Mouse (Mus musculus) megakaryocyte, embryonic 14.5 days (primary cell): Measurements from ENCODE around the gene Hfe. TPM values are rescaled to one million over a fixed set of nuclear protein-coding genes. Genes with fewer than 3 reads are reported as not detected.
A peak's percentile ranks its signal among the peaks of the same experiment; 100 is the strongest.
"Not testable (repeated sequence)": the region's sequence is repeated elsewhere in the genome, so short reads cannot be mapped to it uniquely, and the experiment has no call there.

Experiments used
- H3K27me3 ChIP-seq: replicated peaks from 2 replicates; pipeline ENCODE3; 2012; ENCODE audit warnings: inconsistent platforms
- H3K36me3 ChIP-seq: replicated peaks from 2 replicates; pipeline ENCODE3; 2012; ENCODE audit warnings: low read length, inconsistent platforms, mixed read lengths
- H3K4me1 ChIP-seq: 2 replicates; pipeline ENCODE4 v1.6.1; 2012; ENCODE audit warnings: inconsistent platforms
- H3K4me3 ChIP-seq: replicated peaks from 2 replicates; pipeline ENCODE3; 2012; ENCODE audit warnings: moderate library complexity, mild to moderate bottlenecking, inconsistent platforms
- H3K9me3 ChIP-seq: 2 replicates; pipeline ENCODE4 v1.6.1; 2012; ENCODE audit warnings: inconsistent platforms
- FLI1 ChIP-seq: IDR thresholded peaks from 2 replicates; pipeline ENCODE4 v1.6.1; 2012; ENCODE audit warnings: low read length, inconsistent platforms, mixed read lengths
- GATA1 ChIP-seq: IDR thresholded peaks from 3 replicates; pipeline ENCODE4 v1.6.1; 2012; ENCODE audit warnings: mixed read lengths, low read length, inconsistent platforms, borderline replicate concordance
- polyA plus RNA-seq: library from polyadenylated mRNA; stranded (reverse); fragments of >175 nt; gene quantifications from 2 replicates; pipeline ENCODE4 v1.2.3, GENCODE M21; 2012; ENCODE audit warnings: low replicate concordance; ENCODE audit not compliant: insufficient read depth

Gene Hfe
- polyA plus RNA-seq: 10.7 TPM in 1 of 2 replicates, not detected in the other

- Histone ChIP-seq H3K27me3 (peaks cover 48% of the 10 kb centered on the region), H3K9me3 (no peaks in the 10 kb centered on the region), H3K4me3 (peak within 1 kb of the TSS; percentile 93), H3K36me3 (no peaks in the 10 kb centered on the region), H3K4me1 (peaks cover 37% of the 10 kb centered on the region)
- no peak for TF ChIP-seq FLI1
- no peak for TF ChIP-seq GATA1
Observed at GRCm38 (mm10) chr13:23710374-23711089, at the start of gene Hfe. Gene Hfe, minus strand, starts transcription at chr13:23710854.

- Histone ChIP-seq H3K36me3 (no peaks in the 10 kb centered on the region), H3K4me1 (peaks cover 69% of the 10 kb centered on the region), H3K4me3 (peak overlapping the region; percentile 86), H3K9me3 (no peaks in the 10 kb centered on the region), H3K27me3 (no peaks in the 10 kb centered on the region)
- TF ChIP-seq FLI1 (no peak), GATA1 (no peak)
Observed at GRCm38 (mm10) chr13:23759916-23760239, 49.2 kb upstream of the Hfe start.

- peaks cover 64% of the 10 kb centered on the region for H3K4me1 ChIP-seq
- H3K27me3 ChIP-seq: no peaks in the 10 kb centered on the region
- H3K9me3 ChIP-seq: no peaks in the 10 kb centered on the region
- TF ChIP-seq GATA1 (no peak), FLI1 (no peak)
- H3K36me3 ChIP-seq: no peaks in the 10 kb centered on the region
- no peak overlapping the region for H3K4me3 ChIP-seq
Observed at GRCm38 (mm10) chr13:23759251-23759771, 48.7 kb upstream of the Hfe start.

GRCm38 (mm10) chr13:23757921-23758320 is 47.3 kb upstream of the Hfe start:
- H3K27me3 ChIP-seq: no peaks in the 10 kb centered on the region
- H3K4me1 ChIP-seq: peaks cover 59% of the 10 kb centered on the region
- H3K4me3 ChIP-seq: peak overlapping the region; percentile 85
- no peaks in the 10 kb centered on the region for H3K36me3 ChIP-seq
- H3K9me3 ChIP-seq: no peaks in the 10 kb centered on the region
- no peak for TF ChIP-seq FLI1
- TF ChIP-seq GATA1: no peak

- Histone ChIP-seq H3K27me3 (no peaks in the 10 kb centered on the region), H3K36me3 (no peaks in the 10 kb centered on the region), H3K4me1 (peaks cover 56% of the 10 kb centered on the region), H3K4me3 (peak overlapping the region; percentile 85), H3K9me3 (no peaks in the 10 kb centered on the region)
- TF ChIP-seq GATA1 (no peak), FLI1 (no peak)
Observed at GRCm38 (mm10) chr13:23757211-23757773, 46.6 kb upstream of the Hfe start.

- peak within 1 kb of the TSS; percentile 85 for H3K4me3 ChIP-seq
- peaks cover 58% of the 10 kb centered on the region for H3K4me1 ChIP-seq
- H3K36me3 ChIP-seq: no peaks in the 10 kb centered on the region
- H3K27me3 ChIP-seq: no peaks in the 10 kb centered on the region
- no peaks in the 10 kb centered on the region for H3K9me3 ChIP-seq
- TF ChIP-seq GATA1: no peak
- TF ChIP-seq FLI1: no peak
Observed at GRCm38 (mm10) chr13:23756790-23757189, 46.1 kb upstream of the Hfe start, which contains the start of gene Hist1h4b. Gene Hist1h4b, plus strand, starts transcription at chr13:23757013.

- Histone ChIP-seq H3K4me3 (no peak overlapping the region), H3K9me3 (no peaks in the 10 kb centered on the region), H3K27me3 (no peaks in the 10 kb centered on the region), H3K4me1 (peaks cover 50% of the 10 kb centered on the region), H3K36me3 (no peaks in the 10 kb centered on the region)
- TF ChIP-seq FLI1: no peak
- no peak for TF ChIP-seq GATA1
Observed at GRCm38 (mm10) chr13:23755000-23755399, 44.3 kb upstream of the Hfe start.

- Histone ChIP-seq H3K4me3 (no peak overlapping the region), H3K27me3 (no peaks in the 10 kb centered on the region), H3K9me3 (no peaks in the 10 kb centered on the region), H3K4me1 (peaks cover 54% of the 10 kb centered on the region), H3K36me3 (no peaks in the 10 kb centered on the region)
- TF ChIP-seq GATA1 (no peak), FLI1 (no peak)
Observed at GRCm38 (mm10) chr13:23753314-23754078, 42.8 kb upstream of the Hfe start.

GRCm38 (mm10) chr13:23752742-23753172 is 42.1 kb upstream of the Hfe start:
- Histone ChIP-seq H3K4me1 (peaks cover 55% of the 10 kb centered on the region), H3K36me3 (no peaks in the 10 kb centered on the region), H3K9me3 (no peaks in the 10 kb centered on the region), H3K4me3 (peak overlapping the region; percentile 87), H3K27me3 (no peaks in the 10 kb centered on the region)
- TF ChIP-seq GATA1 (no peak), FLI1 (no peak)

- H3K27me3 ChIP-seq, H3K36me3 ChIP-seq: not testable (repeated sequence)
- H3K4me1 ChIP-seq: peaks cover 53% of the 10 kb centered on the region
Observed at GRCm38 (mm10) chr13:23752067-23752741, 41.5 kb upstream of the Hfe start, which contains the start of gene Hist1h3b. Gene Hist1h3b, plus strand, starts transcription at chr13:23752267.

More at GRCm38 (mm10) chr13:23752067-23752741, 41.5 kb upstream of the Hfe start, which contains the start of gene Hist1h3b:
- not testable (repeated sequence) for H3K9me3 ChIP-seq
- peak within 1 kb of the TSS; percentile 87 for H3K4me3 ChIP-seq
